Mouse (Mus musculus): ENCODE data around the gene Stab2.

DNA sequence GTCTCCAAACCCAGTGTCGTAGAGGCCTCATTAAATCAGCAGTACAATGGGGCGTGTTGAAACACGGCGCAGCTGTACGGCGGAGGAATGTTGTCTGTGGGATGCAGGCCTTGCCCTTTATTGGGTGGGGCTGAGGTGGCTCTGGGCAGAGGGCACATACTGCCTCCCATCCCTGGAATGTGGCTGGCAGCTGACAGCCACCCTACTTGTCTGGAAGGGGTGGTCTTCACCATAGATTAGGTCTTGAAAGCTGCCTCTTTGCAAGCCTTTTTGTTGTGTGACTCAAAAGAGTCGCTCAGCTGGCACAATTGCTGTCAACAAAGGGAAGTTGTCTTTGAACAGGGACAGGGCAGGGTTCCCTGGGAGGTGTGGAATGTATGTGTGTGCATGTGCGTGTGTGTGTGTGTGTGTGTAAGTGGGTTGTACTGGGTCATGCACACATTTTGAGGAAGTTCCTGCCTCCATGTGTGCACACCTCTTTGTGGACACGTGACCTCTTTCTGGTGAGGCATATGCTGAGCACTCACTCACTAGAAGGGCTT, 8.4 kb upstream of the Stab2 start:
- TF ChIP-seq CTCF (IDR thresholded peaks at IDR 0.05; ENCODE audit: low read depth, low read length) = no peak
- TF ChIP-seq POLR2A (IDR thresholded peaks at IDR 0.05; ENCODE audit: borderline replicate concordance, low read depth, low read length) = no peak
